Mouse (Mus musculus) forebrain, embryonic 16.5 days (tissue): Measurements from ENCODE around the gene Mtap. TPM values are rescaled to one million over a fixed set of nuclear protein-coding genes. Genes with fewer than 3 reads are reported as not detected.

Experiments used
- ATAC-seq: fragments of 200-750 bp; cut with Nextera tagmentation; 2 replicates; pipeline ENCODE4 v1.8.0; 2017; ENCODE audit warnings: mild to moderate bottlenecking, moderate library complexity
- H3K27ac ChIP-seq: fragments of 300-500 bp; sonication (generic); 2 replicates; pipeline ENCODE4 v1.5.1; 2014; ENCODE audit warnings: low read length, control low read depth
- H3K27me3 ChIP-seq: fragments of 300-500 bp; sonication (generic); replicated peaks from 2 replicates; pipeline ENCODE4 v1.6.1; 2014; ENCODE audit warnings: low read length; ENCODE audit not compliant: control insufficient read depth, insufficient read depth
- H3K36me3 ChIP-seq: fragments of 300-500 bp; sonication (generic); 2 replicates; pipeline ENCODE4 v1.6.1; 2014; ENCODE audit not compliant: control insufficient read depth, insufficient read depth
- H3K4me1 ChIP-seq: fragments of 300-500 bp; sonication (generic); replicated peaks from 2 replicates; pipeline ENCODE4 v1.6.1; 2014; ENCODE audit warnings: low read length; ENCODE audit not compliant: control insufficient read depth, insufficient read depth
- H3K4me2 ChIP-seq: fragments of 300-500 bp; sonication (generic); 2 replicates; pipeline ENCODE4 v1.6.1; 2014; ENCODE audit warnings: mild to moderate bottlenecking, low read length, control low read depth
- H3K4me3 ChIP-seq: fragments of 300-500 bp; sonication (generic); replicated peaks from 2 replicates; pipeline ENCODE4 v1.5.1; 2014; ENCODE audit warnings: mild to moderate bottlenecking, low read length, control low read depth
- H3K9ac ChIP-seq: fragments of 300-500 bp; sonication (generic); replicated peaks from 2 replicates; pipeline ENCODE4 v1.6.1; 2014; ENCODE audit warnings: low read depth, low read length, control low read depth
- H3K9me3 ChIP-seq: fragments of 300-500 bp; sonication (generic); 2 replicates; pipeline ENCODE4 v1.6.1; 2016; ENCODE audit warnings: low read length; ENCODE audit not compliant: control insufficient read depth
- WGBS: fragments of 180-500 bp; shearing (Covaris S2); extraction: QIAGEN DNeasy Blood & Tissue Kit; methylation state at CpG from one replicate; pipeline ENCODE4 v1.1.7; 2014; 5-methylcytosine and 5-hydroxymethylcytosine counted together
- polyA plus RNA-seq: library from polyadenylated mRNA; unstranded; fragments of >200 nt; fragmentation: Nextera tagmentation; extraction: Ambion mirVana; gene quantifications from 2 replicates; pipeline ENCODE4 v1.2.1, GENCODE M21; 2015

The Mtap gene
- polyA plus RNA-seq, 1 experiment from 2014 or later = 24.8 TPM

DNA sequence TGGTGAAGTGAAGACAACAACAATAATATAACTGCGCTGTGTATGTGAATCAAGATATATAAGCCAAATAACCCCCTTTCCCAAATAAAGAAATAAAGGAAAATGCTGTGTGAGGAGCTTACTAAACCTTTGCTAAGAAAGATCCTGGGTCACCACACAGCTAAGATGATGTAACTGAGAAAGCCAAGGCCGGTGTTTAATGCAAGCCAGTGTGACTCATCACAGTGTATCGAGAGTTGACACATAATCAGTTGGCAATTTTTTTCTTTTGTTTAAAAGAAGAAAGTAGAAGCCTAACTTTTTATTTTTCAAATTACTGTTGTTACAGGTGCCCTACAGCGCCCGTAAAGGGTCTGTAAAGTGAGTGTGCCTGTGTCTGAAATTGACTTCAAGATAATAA lies 43.2 kb downstream of the Mtap start:
- peaks cover 14% of the 10 kb centered on the region for H3K36me3 ChIP-seq
- H3K4me1 ChIP-seq = no peaks in the 10 kb centered on the region
- no peak for ATAC-seq
- no peak overlapping the region for H3K4me3 ChIP-seq
- H3K4me2 ChIP-seq = no peak overlapping the region
- H3K27me3 ChIP-seq = no peaks in the 10 kb centered on the region
- no peak overlapping the region for H3K27ac ChIP-seq
- 97% methylated on average over 5 of the region's 5 CpGs for WGBS
- no peaks in the 10 kb centered on the region for H3K9me3 ChIP-seq
- no peak overlapping the region for H3K9ac ChIP-seq

DNA sequence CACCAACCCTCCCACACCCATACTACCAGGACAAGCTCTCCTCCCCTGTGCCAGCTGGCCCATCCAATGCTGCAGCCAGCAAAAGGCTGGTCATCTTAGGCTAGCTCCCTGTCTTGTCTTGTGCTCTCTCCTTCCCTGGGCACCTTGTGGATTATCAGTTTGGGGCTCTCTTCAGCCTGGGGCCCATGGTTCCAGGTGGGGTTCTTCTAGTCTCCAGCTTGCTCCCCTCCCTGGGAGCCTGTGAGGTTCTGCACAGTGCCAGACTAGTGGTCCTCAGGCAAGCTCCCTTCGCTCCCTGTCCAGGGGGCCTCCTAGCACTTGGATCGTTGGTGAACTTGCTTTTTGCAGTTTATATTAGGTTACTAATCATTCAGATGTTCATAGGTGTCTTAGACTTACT lies 44.7 kb downstream of the Mtap start:
- Histone ChIP-seq H3K4me1 (no peaks in the 10 kb centered on the region), H3K4me2 (no peak overlapping the region), H3K4me3 (no peak overlapping the region), H3K27me3 (no peaks in the 10 kb centered on the region), H3K27ac (no peak overlapping the region), H3K9me3 (no peaks in the 10 kb centered on the region), H3K36me3 (peaks cover 12% of the 10 kb centered on the region), H3K9ac (no peak overlapping the region)
- no peak for ATAC-seq
- WGBS = 96% methylated on average over 2 of the region's 2 CpGs

DNA sequence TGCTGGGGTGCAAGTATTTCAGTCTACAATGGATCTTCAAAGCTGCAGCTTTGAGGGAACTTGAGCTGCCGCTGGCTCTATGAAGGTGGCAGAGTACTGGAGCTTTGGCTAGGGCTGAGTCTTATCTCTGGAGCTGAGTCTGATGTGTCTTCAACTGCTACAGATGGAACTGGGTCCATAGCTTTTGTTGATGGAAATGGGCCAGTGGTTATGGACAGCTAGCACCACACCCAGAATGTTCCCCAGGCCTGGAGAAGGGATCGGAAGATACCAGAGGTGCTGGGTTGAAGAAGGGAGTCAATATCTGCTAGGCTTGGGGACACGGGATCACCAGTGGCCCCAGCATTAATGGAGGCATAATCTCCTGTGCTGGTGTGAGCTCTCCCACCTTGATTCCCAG lies 45.6 kb downstream of the Mtap start:
- 100% methylated on average over 3 of the region's 3 CpGs for WGBS

DNA sequence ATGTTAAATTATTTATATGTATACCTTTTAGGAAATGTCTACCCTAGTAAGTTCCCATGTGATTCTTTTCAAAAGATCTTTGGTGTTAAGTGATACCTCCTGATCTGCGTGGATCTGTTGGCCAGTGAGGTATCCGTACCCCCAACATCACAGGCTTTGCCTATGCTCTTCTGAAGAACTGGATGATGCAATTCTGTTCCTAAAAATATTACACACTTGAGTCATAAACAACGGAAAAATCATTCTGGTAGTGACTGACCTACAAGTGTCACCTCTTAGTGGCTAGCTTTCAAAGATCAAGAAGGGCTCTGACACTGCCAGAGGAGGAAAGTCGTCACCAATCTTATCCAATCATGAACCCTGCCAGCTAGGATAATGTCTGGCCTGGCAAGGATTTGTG lies 58.6 kb downstream of the Mtap start:
- H3K9ac ChIP-seq = no peak overlapping the region
- H3K27ac ChIP-seq = no peak overlapping the region
- no peaks in the 10 kb centered on the region for H3K36me3 ChIP-seq
- ATAC-seq = no peak
- no peaks in the 10 kb centered on the region for H3K4me1 ChIP-seq
- no peak overlapping the region for H3K4me2 ChIP-seq
- H3K9me3 ChIP-seq = no peaks in the 10 kb centered on the region
- H3K4me3 ChIP-seq = no peak overlapping the region
- no peaks in the 10 kb centered on the region for H3K27me3 ChIP-seq
- 96% methylated on average over 4 of the region's 4 CpGs for WGBS

More for the DNA sequence above, 45.6 kb downstream of the Mtap start:
- no peak for ATAC-seq
- H3K36me3 ChIP-seq = peaks cover 10% of the 10 kb centered on the region
- no peak overlapping the region for H3K9ac ChIP-seq
- H3K27ac ChIP-seq = no peak overlapping the region
- no peak overlapping the region for H3K4me3 ChIP-seq
- no peaks in the 10 kb centered on the region for H3K27me3 ChIP-seq
- H3K4me1 ChIP-seq = no peaks in the 10 kb centered on the region
- H3K4me2 ChIP-seq = no peak overlapping the region
- H3K9me3 ChIP-seq = no peaks in the 10 kb centered on the region

DNA sequence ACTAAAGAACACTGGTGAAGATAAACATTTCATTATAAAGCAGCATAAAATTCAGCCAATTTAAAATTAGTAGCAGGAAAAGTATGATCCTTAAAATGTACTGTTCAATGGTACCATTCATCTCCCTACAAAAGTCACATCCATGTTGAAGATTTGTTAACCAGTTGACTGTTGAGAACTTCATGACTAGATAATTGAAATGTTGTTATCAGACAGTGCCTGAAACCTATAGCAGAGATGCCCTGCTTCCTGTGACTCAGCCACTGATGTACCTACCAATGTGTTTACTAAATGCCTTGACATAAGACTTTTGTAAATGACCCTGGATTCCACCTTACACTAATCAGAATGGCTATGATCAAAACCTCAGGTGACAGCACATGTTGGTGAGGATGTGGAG lies 60.2 kb downstream of the Mtap start:
- Histone ChIP-seq H3K4me3 (no peak overlapping the region), H3K4me1 (no peaks in the 10 kb centered on the region), H3K9ac (no peak overlapping the region), H3K36me3 (no peaks in the 10 kb centered on the region), H3K27ac (no peak overlapping the region), H3K27me3 (no peaks in the 10 kb centered on the region), H3K4me2 (no peak overlapping the region), H3K9me3 (no peaks in the 10 kb centered on the region)
- ATAC-seq = no peak

DNA sequence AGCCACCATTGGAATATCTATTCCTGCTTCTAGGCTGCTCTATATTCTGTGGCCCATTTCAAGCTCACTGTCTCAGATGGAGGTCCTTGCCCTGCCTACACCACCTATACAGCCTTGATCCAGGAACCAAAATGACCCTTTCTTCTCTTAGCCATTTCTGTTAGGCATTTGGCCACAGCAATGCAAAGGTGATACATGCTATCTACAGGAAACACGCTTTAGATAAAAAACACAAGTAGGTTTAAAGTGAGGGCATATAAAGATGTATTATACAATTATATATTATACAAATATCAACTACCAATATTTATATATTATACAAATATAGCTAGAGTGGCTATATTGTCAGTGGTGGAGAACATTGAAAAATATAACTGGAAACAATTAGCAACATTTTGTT lies 63.9 kb downstream of the Mtap start:
- no peak overlapping the region for H3K9ac ChIP-seq
- no peaks in the 10 kb centered on the region for H3K27me3 ChIP-seq
- H3K4me2 ChIP-seq = no peak overlapping the region
- no peak for ATAC-seq
- WGBS = 91% methylated on average over 1 of the region's 1 CpGs
- no peak overlapping the region for H3K4me3 ChIP-seq
- H3K36me3 ChIP-seq = no peaks in the 10 kb centered on the region
- no peaks in the 10 kb centered on the region for H3K4me1 ChIP-seq
- H3K27ac ChIP-seq = no peak overlapping the region
- no peaks in the 10 kb centered on the region for H3K9me3 ChIP-seq

DNA sequence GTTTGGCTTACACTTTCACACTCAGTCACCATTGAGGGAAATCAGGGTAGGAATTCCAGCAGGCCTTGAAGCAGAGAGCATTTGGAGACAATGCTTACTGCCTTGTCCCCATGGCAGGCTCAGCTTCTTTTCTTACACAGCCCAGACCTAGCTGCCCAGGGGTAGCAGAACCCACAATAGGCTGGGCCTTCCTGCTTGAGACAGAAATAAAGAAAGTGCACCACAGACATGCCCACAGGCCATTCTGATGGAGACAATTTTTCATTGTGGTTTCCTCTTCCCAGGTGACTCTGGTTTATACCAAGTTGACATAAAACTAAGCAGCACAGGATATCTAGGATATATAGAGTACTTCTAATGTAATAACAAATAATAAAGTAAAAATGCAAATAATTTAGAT lies 72.4 kb downstream of the Mtap start:
- no peak overlapping the region for H3K4me3 ChIP-seq
- no peaks in the 10 kb centered on the region for H3K4me1 ChIP-seq
- H3K9ac ChIP-seq = no peak overlapping the region
- no peaks in the 10 kb centered on the region for H3K36me3 ChIP-seq
- no peaks in the 10 kb centered on the region for H3K27me3 ChIP-seq
- no peak for ATAC-seq
- H3K27ac ChIP-seq = no peak overlapping the region
- no peaks in the 10 kb centered on the region for H3K9me3 ChIP-seq
- H3K4me2 ChIP-seq = no peak overlapping the region

DNA sequence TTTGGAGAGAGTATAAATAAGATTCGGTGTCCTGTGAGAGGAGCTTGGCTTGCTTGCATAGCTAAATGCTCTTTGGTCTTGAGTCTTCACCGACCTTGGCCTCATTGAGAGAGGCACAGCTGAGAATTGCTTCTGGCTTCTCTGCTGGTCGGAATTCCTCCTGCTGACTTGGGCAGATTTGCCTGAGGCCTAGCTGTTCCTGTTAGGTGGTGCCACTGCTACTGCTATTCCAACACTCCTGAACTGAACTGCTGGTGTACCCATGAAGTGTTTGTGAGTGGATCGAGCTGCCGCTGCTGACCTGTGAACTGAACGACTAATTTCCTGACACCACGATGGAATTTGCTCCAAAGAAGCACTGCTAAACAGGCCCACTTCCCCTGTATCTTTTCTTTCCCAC lies 73.4 kb downstream of the Mtap start:
- H3K4me3 ChIP-seq = no peak overlapping the region
- no peaks in the 10 kb centered on the region for H3K4me1 ChIP-seq
- WGBS = 80% methylated on average over 7 of the region's 7 CpGs
- H3K27ac ChIP-seq = no peak overlapping the region
- no peak overlapping the region for H3K9ac ChIP-seq
- no peaks in the 10 kb centered on the region for H3K9me3 ChIP-seq
- ATAC-seq = no peak
- no peaks in the 10 kb centered on the region for H3K36me3 ChIP-seq
- no peak overlapping the region for H3K4me2 ChIP-seq
- H3K27me3 ChIP-seq = no peaks in the 10 kb centered on the region

DNA sequence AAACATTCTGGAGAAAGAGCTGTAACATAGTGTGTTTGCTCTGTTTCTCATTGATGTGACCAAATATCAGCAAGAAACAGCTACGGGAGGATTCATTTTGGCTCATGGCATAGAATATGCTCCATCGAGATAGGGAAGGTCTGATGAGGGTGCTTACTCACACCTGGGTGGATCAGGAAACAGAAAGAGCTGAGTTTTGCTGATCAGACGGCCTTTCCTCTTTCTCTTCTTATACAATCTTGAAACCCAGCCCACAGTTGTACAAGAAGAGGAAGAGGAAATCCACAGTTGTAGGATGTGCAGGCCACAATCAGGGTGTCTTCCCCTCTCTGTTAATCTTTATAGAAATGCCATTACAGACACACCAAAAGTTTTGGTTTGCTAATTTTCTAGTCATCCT lies 75.3 kb downstream of the Mtap start:
- Histone ChIP-seq H3K36me3 (no peaks in the 10 kb centered on the region), H3K4me2 (no peak overlapping the region), H3K9me3 (no peaks in the 10 kb centered on the region), H3K27me3 (no peaks in the 10 kb centered on the region), H3K4me3 (no peak overlapping the region), H3K4me1 (no peaks in the 10 kb centered on the region), H3K27ac (no peak overlapping the region), H3K9ac (no peak overlapping the region)
- ATAC-seq = no peak
- 85% methylated on average over 3 of the region's 3 CpGs for WGBS
